Mouse (Mus musculus) kidney, adult 8-10 months (tissue): ENCODE results near the gene Apoo.
A peak's percentile ranks its signal among the peaks of the same experiment; 100 is the strongest.
"Not testable (repeated sequence)": the region's sequence is repeated elsewhere in the genome, so short reads cannot be mapped to it uniquely, and the experiment has no call there.

ENCODE experiments used
- DNase-seq, 2 experiments: peaks; one replicate each; pipeline ENCODE4 v3.0.0; 2022

The Apoo gene

GRCm38 (mm10) chrX:94366670-94367241 lies at the start of gene Apoo, which contains the start of gene Fam90a1b:
Gene Apoo, plus strand, starts transcription at chrX:94367117.
Gene Fam90a1b, minus strand, starts transcription at chrX:94366777.
- peak; percentile 97 to 98 for DNase-seq

- DNase-seq, result no peak
Measured at GRCm38 (mm10) chrX:94321036-94321902, 45.6 kb upstream of the Apoo start.

DNA sequence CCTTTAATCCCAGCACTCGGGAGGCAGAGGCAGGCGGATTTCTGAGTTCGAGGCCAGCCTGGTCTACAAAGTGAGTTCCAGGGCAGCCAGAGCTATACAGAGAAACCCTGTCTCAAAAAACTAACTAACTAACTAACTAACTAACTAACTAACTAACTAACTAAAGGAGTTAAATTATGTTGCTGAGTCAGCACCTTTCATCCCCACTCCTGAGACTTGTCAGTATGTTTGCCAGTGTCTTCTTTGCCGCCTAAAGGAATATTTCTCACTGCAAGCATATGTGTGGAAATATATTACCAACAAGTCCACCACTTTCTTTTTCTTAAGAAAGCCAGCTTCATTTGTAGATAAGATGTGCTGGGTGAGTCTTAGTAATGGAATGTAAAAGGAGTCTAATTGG lies 23.3 kb upstream of the Apoo start:
- DNase-seq, result not testable (repeated sequence)

DNA sequence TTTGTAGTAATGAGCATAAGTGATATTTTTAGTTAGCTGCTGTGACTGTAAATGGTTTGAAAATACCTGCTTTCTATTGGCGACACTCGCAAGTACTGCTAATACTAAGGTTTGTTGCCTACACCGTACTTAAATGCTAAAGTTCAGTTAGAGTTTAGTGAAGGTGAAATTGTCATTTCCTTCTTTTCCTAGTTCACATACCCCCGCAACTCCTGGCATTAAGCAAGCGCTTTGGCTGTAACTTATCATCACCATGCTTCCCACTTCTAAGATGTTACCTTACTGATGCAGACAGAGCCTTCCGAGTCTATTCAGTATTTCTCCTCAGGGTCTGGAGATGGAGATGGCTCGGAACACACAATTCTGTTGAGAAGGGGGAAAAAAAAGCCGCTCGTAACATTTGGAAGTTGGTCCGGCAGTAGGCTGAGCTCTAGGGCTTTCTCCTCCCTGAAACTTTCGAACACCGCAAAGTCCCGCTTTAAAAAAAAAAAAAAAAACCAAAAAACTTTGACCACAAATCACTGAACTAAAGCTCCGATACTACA lies 1.5 kb upstream of the Apoo start:
- DNase-seq, result no peak

- peak in 1 of 2 experiments; percentile 3 for DNase-seq
Measured at GRCm38 (mm10) chrX:94366029-94366428, 888 bp upstream of the Apoo start.

- peak in 1 of 2 experiments; percentile 15 for DNase-seq
Measured at GRCm38 (mm10) chrX:94367248-94367647, 331 bp downstream of the Apoo start.

GRCm38 (mm10) chrX:94378734-94379133 lies 11.8 kb downstream of the Apoo start:
- DNase-seq, result no peak

DNA sequence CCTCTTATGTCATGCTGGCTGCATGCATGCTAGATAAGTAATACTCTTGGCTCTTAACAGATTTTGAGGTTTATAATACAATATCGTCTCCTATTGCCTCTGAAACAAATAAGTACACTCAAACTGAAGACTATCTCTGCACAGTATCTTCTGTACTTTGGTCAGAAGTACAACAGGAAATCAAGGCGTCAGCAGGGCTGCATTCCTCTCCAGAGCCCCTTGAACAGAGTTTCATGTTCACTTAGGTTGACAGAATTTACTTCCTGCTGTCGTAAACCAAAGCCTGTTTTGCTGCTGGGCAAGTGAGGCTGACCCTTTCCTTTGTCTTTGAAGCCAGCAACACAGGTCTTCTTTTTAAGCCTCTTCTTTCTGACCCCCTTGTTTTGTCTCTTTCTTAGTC lies 42.1 kb downstream of the Apoo start:
- DNase-seq, result peak; percentile 3 to 12

DNA sequence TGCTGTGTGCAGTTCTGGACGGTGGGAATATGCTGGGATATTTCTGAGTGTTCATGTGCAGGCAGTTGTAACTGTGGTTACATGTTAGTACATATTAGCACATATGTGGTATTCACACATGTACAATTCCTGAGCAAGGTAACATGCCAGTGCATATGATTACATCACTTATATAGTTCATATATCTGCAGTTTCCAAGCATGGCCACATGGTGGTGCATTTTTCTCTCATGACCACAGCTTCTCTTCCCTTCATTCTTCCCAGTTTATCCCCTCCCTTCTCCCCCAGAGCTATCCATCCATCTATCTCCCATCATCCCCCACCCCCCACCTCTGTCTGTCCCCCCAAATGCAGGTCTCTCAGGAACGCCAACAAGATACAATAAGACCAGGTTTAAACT lies 53.3 kb downstream of the Apoo start:
- DNase-seq, result no peak

DNA sequence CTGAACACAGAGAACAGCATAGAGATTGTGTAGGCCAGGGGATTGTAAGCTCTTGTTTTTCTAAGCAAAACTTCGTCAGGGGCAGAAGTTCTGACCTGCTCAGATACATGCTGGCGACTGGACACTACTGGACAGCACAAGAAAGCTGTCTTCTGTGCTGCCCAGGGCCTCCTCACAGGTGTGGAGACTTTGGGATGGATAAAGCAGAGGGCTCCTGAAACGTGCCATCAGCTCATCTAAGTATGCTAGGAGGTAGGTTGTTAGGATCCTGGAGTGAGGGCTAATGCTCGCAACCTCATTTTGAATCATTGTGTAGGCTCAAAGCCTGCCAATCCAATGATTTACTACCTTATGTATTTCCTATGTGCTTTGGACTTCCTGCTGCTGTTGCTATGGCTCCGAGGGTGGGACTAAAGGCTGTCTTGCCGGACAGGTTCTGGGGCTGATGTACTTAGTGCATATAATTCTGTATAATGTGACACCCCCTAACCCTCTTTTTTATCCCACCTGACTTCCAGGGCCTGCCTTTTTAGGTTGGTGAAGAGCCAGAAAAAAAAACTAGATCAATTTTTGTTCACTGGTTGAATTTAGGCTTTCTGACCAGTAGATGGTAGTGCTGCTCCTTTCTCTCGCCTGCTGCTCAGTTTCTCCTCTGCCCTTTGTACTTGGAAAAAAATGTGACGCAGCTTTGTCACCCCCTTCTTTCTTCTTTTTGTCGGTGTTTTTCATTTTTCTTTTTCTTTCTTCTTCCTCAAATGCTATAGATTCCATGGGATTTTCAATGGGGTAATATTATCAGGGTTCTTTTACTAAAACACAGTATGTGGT lies 64.8 kb downstream of the Apoo start:
- peak; percentile 3 to 11 for DNase-seq

- DNase-seq, result not testable (repeated sequence)
Measured at GRCm38 (mm10) chrX:94445427-94445826, 78.5 kb downstream of the Apoo start.

DNA sequence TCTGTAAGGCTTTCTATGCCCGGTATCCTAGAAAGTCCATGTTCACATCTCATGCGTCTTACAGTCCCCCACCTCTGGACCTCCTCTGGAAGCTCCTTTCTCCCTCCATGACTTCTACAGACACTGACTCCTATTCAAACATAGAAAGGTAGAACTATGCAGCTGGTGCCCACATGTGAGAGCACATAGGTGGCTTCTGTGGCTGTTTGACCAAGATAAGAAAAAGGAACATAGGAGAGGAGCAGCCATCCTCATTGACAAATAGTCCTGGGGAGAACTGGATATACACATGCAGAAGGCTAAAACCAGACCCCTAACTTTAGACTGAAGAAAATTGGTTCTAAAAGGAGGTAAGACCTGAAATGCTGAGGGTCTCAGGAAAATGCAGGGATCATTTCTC lies 79.1 kb downstream of the Apoo start:
- DNase-seq, result not testable (repeated sequence)

- not testable (repeated sequence) for DNase-seq
Measured at GRCm38 (mm10) chrX:94450047-94450881, 83.3 kb downstream of the Apoo start.

DNA sequence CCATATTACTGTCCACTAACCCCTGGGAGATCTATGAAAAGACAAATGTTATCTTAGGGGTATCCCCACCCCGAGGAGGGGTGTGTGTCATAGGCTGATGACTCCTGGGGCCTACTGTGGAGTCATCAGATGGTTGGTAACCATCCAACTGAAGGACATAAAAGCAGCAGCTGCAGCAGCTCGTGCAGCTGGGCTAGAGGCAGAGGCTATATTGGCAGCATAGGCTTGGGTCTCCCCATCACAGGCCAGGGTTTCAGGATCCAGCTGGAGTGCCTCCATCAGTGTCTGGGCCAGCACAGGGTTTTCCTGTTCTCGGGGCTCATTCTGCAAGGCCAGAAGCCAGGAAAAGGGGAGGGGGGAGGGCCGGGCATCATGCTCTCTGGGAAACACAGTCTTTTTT lies 92.4 kb downstream of the Apoo start:
- DNase-seq, result no peak

DNA sequence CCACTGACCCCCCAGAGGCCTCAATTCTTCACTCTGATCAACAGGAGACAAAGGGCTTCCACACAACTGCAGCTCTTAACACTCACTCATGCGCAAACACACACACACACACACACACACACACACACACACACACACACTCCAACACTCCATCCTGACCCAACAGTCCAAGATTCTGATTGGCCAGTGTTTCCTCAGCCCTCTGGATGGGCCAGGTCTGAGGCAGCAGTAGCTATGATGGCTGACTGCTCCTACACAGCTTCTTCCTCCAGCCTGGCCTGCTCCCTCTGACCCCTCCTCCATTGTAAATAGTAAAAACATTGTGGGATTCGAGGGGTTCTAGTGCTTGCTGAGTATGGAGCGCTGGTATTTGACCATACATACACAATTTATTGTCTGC lies 94.6 kb downstream of the Apoo start:
- DNase-seq, result not testable (repeated sequence)

DNA sequence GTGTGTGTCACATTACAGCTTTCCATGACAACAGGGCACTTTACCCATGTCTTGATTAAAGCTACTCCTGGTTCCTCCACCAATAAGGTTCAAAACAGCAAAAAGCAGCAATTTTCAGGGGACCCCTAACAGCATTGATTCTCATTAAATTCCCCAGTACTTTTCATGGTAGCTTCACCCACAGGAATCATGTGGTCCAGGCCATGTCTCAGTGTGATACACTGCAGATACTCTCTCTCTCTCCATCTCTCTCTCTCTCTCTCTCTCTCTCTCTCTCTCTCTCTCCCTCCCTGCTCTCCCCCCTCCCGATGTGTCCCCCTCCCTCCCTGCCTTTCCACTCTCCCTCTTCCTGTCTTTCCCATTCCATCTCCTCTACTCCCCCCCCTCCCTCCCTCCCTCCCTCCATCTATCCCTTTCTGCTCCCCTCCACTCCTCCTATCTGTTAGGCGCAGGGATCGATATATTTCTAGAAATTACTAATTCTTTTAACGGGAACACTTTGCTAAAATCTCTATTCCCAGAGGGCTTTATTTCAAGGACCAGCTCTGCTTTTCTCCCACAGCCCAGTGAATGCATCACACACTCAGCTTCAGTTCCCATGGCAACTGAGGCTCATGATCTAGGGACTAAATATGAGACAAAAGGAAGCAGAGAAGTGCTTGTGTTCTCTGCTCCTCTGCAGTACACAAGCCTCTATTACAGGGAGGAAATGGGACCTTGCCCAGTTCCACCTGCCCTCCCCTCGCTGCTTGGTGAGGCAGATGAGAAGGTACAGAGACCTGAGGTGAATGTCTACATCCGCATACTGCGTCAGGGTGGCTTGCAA lies 95.9 kb downstream of the Apoo start:
- not testable (repeated sequence) for DNase-seq
